Mouse (Mus musculus) olfactory bulb, adult 2 months (tissue): ENCODE measurements around the gene Nbeal2.

Source experiments
- CTCF ChIP-seq: fragments of 200-500 bp; IDR thresholded peaks from 2 replicates; pipeline ENCODE4 v1.5.1; 2012; ENCODE audit warnings: low read depth, mild to moderate bottlenecking, low read length, moderate library complexity; ENCODE audit not compliant: insufficient read depth
- POLR2A ChIP-seq: fragments of 200-500 bp; IDR thresholded peaks from 2 replicates; pipeline ENCODE4 v1.6.1; 2012; ENCODE audit warnings: mild to moderate bottlenecking, low read depth, low read length, moderate library complexity; ENCODE audit not compliant: insufficient read depth

DNA sequence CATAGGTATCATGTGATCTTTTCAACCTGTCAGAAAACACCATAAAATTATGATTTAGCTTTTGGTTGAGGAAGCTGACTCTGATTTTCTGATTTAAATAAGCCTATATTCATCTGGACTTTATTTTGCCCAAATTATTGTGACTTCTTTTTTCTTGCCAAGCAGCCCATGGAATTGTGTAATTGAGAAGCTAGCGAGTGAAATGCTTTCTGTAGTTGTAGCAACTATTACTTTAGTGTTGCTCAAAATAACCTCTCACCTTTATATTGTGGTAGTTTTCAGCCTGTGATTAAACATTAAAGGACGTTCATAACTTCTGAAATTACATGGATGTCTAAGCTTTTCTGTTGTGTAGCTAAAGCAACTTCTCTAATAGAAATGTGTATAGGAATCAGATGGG, 71.8 kb downstream of the Nbeal2 start:
- TF ChIP-seq POLR2A = no peak
- no peak for TF ChIP-seq CTCF
